Mouse (Mus musculus) urinary bladder, postnatal 4 days (tissue): ENCODE results near the gene Tnip3.

ENCODE experiments used
- DNase-seq, 2 experiments: peaks; one replicate each; pipeline ENCODE4 v3.0.0; 2021 to 2022; ENCODE audit warnings: low spot score in 2 of 2

The Tnip3 gene

GRCm38 (mm10) chr6:65525192-65525591 lies at the start of gene Tnip3:
Gene Tnip3 (plus strand): TSS chr6:65525313.
- no peak for DNase-seq

- no peak for DNase-seq
These were observed 26.3 kb upstream of the Tnip3 start for GRCm38 (mm10) chr6:65498786-65499185.

GRCm38 (mm10) chr6:65510051-65510669 lies 15.0 kb upstream of the Tnip3 start:
- peak; percentile 21 to 67 for DNase-seq

- DNase-seq, result no peak
These were observed 11.3 kb upstream of the Tnip3 start for GRCm38 (mm10) chr6:65513813-65514212.

GRCm38 (mm10) chr6:65516759-65517158 lies 8.4 kb upstream of the Tnip3 start:
- DNase-seq, result no peak

- DNase-seq, result no peak
These were observed 4.3 kb upstream of the Tnip3 start for GRCm38 (mm10) chr6:65520821-65521220.

- no peak for DNase-seq
These were observed 2.8 kb downstream of the Tnip3 start for GRCm38 (mm10) chr6:65527892-65528291.

- DNase-seq, result no peak
These were observed 6.2 kb downstream of the Tnip3 start for GRCm38 (mm10) chr6:65531232-65531848.

GRCm38 (mm10) chr6:65533687-65534086 lies 8.6 kb downstream of the Tnip3 start:
- no peak for DNase-seq

- DNase-seq, result no peak
These were observed 12.3 kb downstream of the Tnip3 start for GRCm38 (mm10) chr6:65537327-65537884.

GRCm38 (mm10) chr6:65538022-65538652 lies 13.0 kb downstream of the Tnip3 start:
- DNase-seq, result no peak

GRCm38 (mm10) chr6:65538921-65539320 lies 13.8 kb downstream of the Tnip3 start:
- no peak for DNase-seq

GRCm38 (mm10) chr6:65540138-65540537 lies 15.0 kb downstream of the Tnip3 start:
- DNase-seq, result no peak

- no peak for DNase-seq
These were observed 16.0 kb downstream of the Tnip3 start for GRCm38 (mm10) chr6:65541094-65541493.

- no peak for DNase-seq
These were observed 17.3 kb downstream of the Tnip3 start for GRCm38 (mm10) chr6:65542391-65542790.

GRCm38 (mm10) chr6:65542913-65543312 lies 17.8 kb downstream of the Tnip3 start:
- DNase-seq, result no peak

- DNase-seq, result no peak
These were observed 39.0 kb downstream of the Tnip3 start for GRCm38 (mm10) chr6:65563887-65564656.

GRCm38 (mm10) chr6:65564657-65565039 lies 39.5 kb downstream of the Tnip3 start:
- DNase-seq, result no peak

GRCm38 (mm10) chr6:65569741-65570140 lies 44.6 kb downstream of the Tnip3 start:
- no peak for DNase-seq

- no peak for DNase-seq
These were observed 53.2 kb downstream of the Tnip3 start for GRCm38 (mm10) chr6:65578151-65578973.

GRCm38 (mm10) chr6:65583029-65583428 lies 57.9 kb downstream of the Tnip3 start:
- DNase-seq, result no peak
